Comparison of ENCODE assay signal across 20 mouse cellular contexts in genomic region chr4:116293296-116293695, GRCm38 (mm10).
A peak's percentile ranks its signal among the peaks of the same experiment; 100 is the strongest.
DNase-seq lines count a peak whose midpoint lies in the region; ATAC-seq and TF ChIP-seq lines count a peak whose summit lies in the region.
"Had no signal": no experiment of that assay in that cellular context is flagged by ENCODE, and none has a peak within 500 bp of the region (broad histone marks: within the 10 kb centered on the region; RNA-seq: fewer than 3 reads in every experiment).

No protein-coding gene starts in this region.

- 0 out of 2 replicates have a peak, but pooled peaks have one; percentile 55 for ATAC-seq in erythroblast, adult 5-6 weeks (replicated peaks; ENCODE audit: low FRiP score, poor library complexity, severe bottlenecking)
- ATAC-seq in liver, postnatal 0 days = no peak
- no peak for ATAC-seq in kidney, embryonic 16.5 days (ENCODE audit: low FRiP score, low TSS enrichment)
- ATAC-seq: forebrain, embryonic 13.5 days had no signal

- DNase-seq in embryo, embryonic 10 days (ENCODE audit: low spot score) = peak; percentile 9
- DNase-seq in embryo, embryonic 9.5 days (ENCODE audit: extremely low spot score) = no peak
- DNase-seq in R1 (ENCODE audit: low read depth, low spot score) = peak; percentile 77
- peak; percentile 37 for DNase-seq in liver, postnatal 0 days
- DNase-seq in urinary bladder, postnatal 25 days (ENCODE audit: low spot score) = no peak
- no peak for DNase-seq in lung, postnatal 10 days
- DNase-seq: adrenal gland, adult 2 months; kidney, adult 9 months; left cerebral cortex, postnatal 4 days; lung, postnatal 14 days; thymus, postnatal 14 days had no signal

- H3K36me3 ChIP-seq in liver, postnatal 0 days (replicated peaks; ENCODE audit: insufficient read depth, low read length) = no peaks in the 10 kb centered on the region
- peaks cover 25% of the 10 kb centered on the region for H3K36me3 ChIP-seq in kidney, embryonic 16.5 days (ENCODE audit: insufficient read depth, low read length)
- H3K36me3 ChIP-seq: liver, embryonic 15.5 days had no signal

- H3K27ac ChIP-seq in liver, postnatal 0 days (ENCODE audit: low read depth) = no peak overlapping the region
- H3K27ac ChIP-seq in kidney, embryonic 16.5 days (ENCODE audit: low read length) = no peak overlapping the region
- H3K27ac ChIP-seq: embryonic facial prominence, embryonic 15.5 days; forebrain, embryonic 13.5 days; heart, embryonic 13.5 days; liver, embryonic 15.5 days; neural tube, embryonic 12.5 days; stomach, embryonic 15.5 days had no signal

- no peaks in the 10 kb centered on the region for H3K27me3 ChIP-seq in liver, postnatal 0 days (ENCODE audit: insufficient read depth, low read length)
- H3K27me3 ChIP-seq in kidney, embryonic 16.5 days (ENCODE audit: insufficient read depth, low read length) = no peaks in the 10 kb centered on the region
- H3K27me3 ChIP-seq: embryonic facial prominence, embryonic 15.5 days; forebrain, embryonic 13.5 days; heart, embryonic 13.5 days; liver, embryonic 15.5 days; neural tube, embryonic 12.5 days; stomach, embryonic 15.5 days had no signal

- H3K9ac ChIP-seq in liver, postnatal 0 days (replicated peaks) = no peak overlapping the region
- no peak overlapping the region for H3K9ac ChIP-seq in kidney, embryonic 16.5 days (replicated peaks; ENCODE audit: low read length)
- H3K9ac ChIP-seq: embryonic facial prominence, embryonic 15.5 days; forebrain, embryonic 13.5 days; heart, embryonic 13.5 days; liver, embryonic 15.5 days; neural tube, embryonic 12.5 days; stomach, embryonic 15.5 days had no signal

- TF ChIP-seq EP300 in liver, postnatal 0 days (IDR thresholded peaks at IDR 0.05; ENCODE audit: low read depth) = no peak

- H3K4me3 ChIP-seq in liver, postnatal 0 days (ENCODE audit: low read depth, low read length) = no peak overlapping the region
- no peak overlapping the region for H3K4me3 ChIP-seq in kidney, embryonic 16.5 days (ENCODE audit: low read length)
- H3K4me3 ChIP-seq: embryonic facial prominence, embryonic 15.5 days; forebrain, embryonic 13.5 days; heart, embryonic 13.5 days; liver, embryonic 15.5 days; neural tube, embryonic 12.5 days; stomach, embryonic 15.5 days had no signal

- no peak for TF ChIP-seq CTCF in liver, postnatal 0 days (IDR thresholded peaks at IDR 0.05; ENCODE audit: low read depth)

- H3K4me1 ChIP-seq in liver, postnatal 0 days (ENCODE audit: insufficient read depth) = no peaks in the 10 kb centered on the region
- H3K4me1 ChIP-seq in kidney, embryonic 16.5 days (ENCODE audit: insufficient read depth, low read length) = no peaks in the 10 kb centered on the region
- H3K4me1 ChIP-seq: embryonic facial prominence, embryonic 15.5 days; forebrain, embryonic 13.5 days; heart, embryonic 13.5 days; liver, embryonic 15.5 days; neural tube, embryonic 12.5 days; stomach, embryonic 15.5 days had no signal

- no peak overlapping the region for H3K4me2 ChIP-seq in liver, postnatal 0 days (ENCODE audit: low read depth, low read length)
- no peak overlapping the region for H3K4me2 ChIP-seq in kidney, embryonic 16.5 days (replicated peaks; ENCODE audit: low read depth, low read length)
- H3K4me2 ChIP-seq: embryonic facial prominence, embryonic 15.5 days; forebrain, embryonic 13.5 days; heart, embryonic 13.5 days; liver, embryonic 15.5 days; midbrain, embryonic 11.5 days; neural tube, embryonic 12.5 days; stomach, embryonic 15.5 days had no signal

- 74% methylated on average over 12 of the region's 12 CpGs for WGBS in liver, postnatal 0 days (ENCODE audit: insufficient replicate concordance)
- 88% methylated on average over 12 of the region's 12 CpGs for WGBS in kidney, embryonic 16.5 days

- no peaks in the 10 kb centered on the region for H3K9me3 ChIP-seq in liver, postnatal 0 days (ENCODE audit: low read length)
- H3K9me3 ChIP-seq in kidney, embryonic 16.5 days (ENCODE audit: low read length) = no peaks in the 10 kb centered on the region
- H3K9me3 ChIP-seq: embryonic facial prominence, embryonic 15.5 days; forebrain, embryonic 13.5 days; heart, embryonic 13.5 days; liver, embryonic 15.5 days; neural tube, embryonic 12.5 days; stomach, embryonic 15.5 days had no signal

Comparison
In these comparisons a context has a peak if more than half of its experiments do, and no peak if none do; other contexts are left out.
1. DNase-seq: peak in embryo, embryonic 10 days (single experiment), R1 (single experiment) and liver, postnatal 0 days (single experiment); none in embryo, embryonic 9.5 days (single experiment), urinary bladder, postnatal 25 days (single experiment) and lung, postnatal 10 days (single experiment).